Mouse (Mus musculus) CD4-positive, CD25-positive, alpha-beta regulatory T cell, adult 9 weeks (primary cell): ENCODE results near the gene Gm49384. TPM values are rescaled to one million over a fixed set of nuclear protein-coding genes. Genes with fewer than 3 reads are reported as not detected.

Experiments used
- polyA plus RNA-seq: library from polyadenylated mRNA; unstranded; fragments of 100-300 nt; shearing (Covaris generic); gene quantifications from one replicate; pipeline ENCODE4 v1.2.1, GENCODE M21; 2017

The Gm49384 gene
- polyA plus RNA-seq = 25.9 TPM

DNA sequence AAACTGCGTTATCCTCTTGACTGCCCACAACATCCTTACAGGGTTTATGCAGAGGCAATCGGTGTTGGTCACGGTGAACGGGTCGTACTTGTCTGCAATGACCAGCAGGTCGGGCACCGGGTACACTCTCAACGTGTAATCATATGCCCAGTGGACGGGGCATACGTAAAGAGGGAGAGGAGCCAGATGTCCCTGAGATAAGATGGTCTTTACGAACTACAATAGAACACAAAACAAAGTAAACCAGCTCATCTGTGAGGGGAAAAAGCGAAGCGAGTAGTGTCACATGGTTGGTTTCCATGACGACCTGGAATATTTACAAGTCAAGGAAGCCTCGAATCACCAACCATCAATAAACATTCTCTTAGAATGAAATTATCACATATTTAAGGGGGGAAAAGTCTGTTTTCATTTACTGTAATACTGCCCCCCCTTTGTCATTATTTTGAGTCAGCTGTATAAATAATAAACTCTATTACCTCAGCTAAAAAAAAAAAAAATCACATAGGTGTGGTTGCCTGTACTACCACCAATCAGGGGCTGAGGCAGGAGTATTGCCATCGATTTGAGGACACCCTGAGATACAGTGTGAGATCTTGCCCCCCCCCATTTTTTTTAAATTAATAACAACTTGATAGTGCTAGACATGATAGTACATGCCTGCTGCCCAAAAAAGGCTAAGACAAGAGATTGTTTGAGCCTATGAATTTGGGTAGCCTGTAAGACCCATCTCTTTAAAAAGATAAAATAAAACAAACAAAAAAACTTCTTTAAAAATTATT, at the start of gene Gm49384:
Gm49384 (minus strand) TSS at position 216 of the 782 bp plus-strand sequence.

DNA sequence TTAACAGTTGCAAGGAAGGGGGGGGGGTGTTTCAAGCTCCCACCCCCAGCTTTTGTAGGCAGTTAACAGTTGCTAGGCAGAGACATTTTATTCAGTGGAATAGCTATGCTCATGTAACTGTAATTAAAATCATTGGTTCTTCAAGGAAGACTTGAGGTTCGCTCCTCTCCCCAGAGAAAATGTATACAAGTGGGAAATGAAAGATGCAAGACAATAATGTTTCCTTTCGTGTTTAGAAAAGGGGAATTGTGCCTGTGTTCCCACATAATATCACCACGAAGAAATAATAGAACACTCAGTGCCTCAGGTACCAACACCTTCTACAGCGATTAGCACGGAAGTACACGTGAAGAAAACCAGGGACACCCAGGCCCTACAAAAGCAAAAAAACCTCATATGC, 36.8 kb upstream of the Gm49384 start, which contains the start of gene Klhdc1:
Klhdc1 (plus strand) TSS at position 301 of the 400 bp plus-strand sequence.

GRCm38 (mm10) chr12:69227776-69228466, 23.9 kb upstream of the Gm49384 start, which contains the start of gene Pole2:
Gene Pole2, minus strand, starts transcription at chr12:69228195.

GRCm38 (mm10) chr12:69198164-69198535, 5.9 kb downstream of the Gm49384 start, which contains the start of gene Dnaaf2:
Gene Dnaaf2, minus strand, starts transcription at chr12:69198429.

GRCm38 (mm10) chr12:69196444-69197377, 7.4 kb downstream of the Gm49384 start, which contains the start of gene Gm49383:
Gene Gm49383, minus strand, starts transcription at chr12:69197104.

GRCm38 (mm10) chr12:69183583-69184308, 20.3 kb downstream of the Gm49384 start, which contains the start of the genes Rpl36al and Mgat2:
Gene Rpl36al, minus strand, starts transcription at chr12:69184083.
Gene Mgat2, plus strand, starts transcription at chr12:69184157.

GRCm38 (mm10) chr12:69168461-69169106, 35.5 kb downstream of the Gm49384 start, which contains the start of gene Lrr1:
Gene Lrr1, plus strand, starts transcription at chr12:69168814.

GRCm38 (mm10) chr12:69158765-69159577, 45.1 kb downstream of the Gm49384 start, which contains the start of gene Rps29:
Gene Rps29, minus strand, starts transcription at chr12:69159186.

Other genes starting within 250 kb of the Gm49384 start
- gene Rps29, start 45.1 kb downstream of the Gm49384 start, polyA plus RNA-seq = 2,794 TPM
- 1.2 TPM for gene Lrr1, start 35.5 kb downstream of the Gm49384 start, polyA plus RNA-seq
- 505 TPM for gene Rpl36al, start 20.2 kb downstream of the Gm49384 start, polyA plus RNA-seq
- gene Mgat2, start 20.1 kb downstream of the Gm49384 start, polyA plus RNA-seq = 10.8 TPM
- 23.6 TPM for gene Gm49383, start 7.2 kb downstream of the Gm49384 start, polyA plus RNA-seq
- gene Dnaaf2, start 5.8 kb downstream of the Gm49384 start, polyA plus RNA-seq = 7.3 TPM
- gene Pole2, start 23.9 kb upstream of the Gm49384 start, polyA plus RNA-seq = 9.6 TPM
- 26.4 TPM for gene Klhdc1, start 36.9 kb upstream of the Gm49384 start, polyA plus RNA-seq
- gene Klhdc2, start 92.4 kb upstream of the Gm49384 start, polyA plus RNA-seq = 15.9 TPM
- 151 TPM for gene Nemf, start 152.9 kb upstream of the Gm49384 start, polyA plus RNA-seq
- 13.5 TPM for gene Arf6, start 167.9 kb upstream of the Gm49384 start, polyA plus RNA-seq
- gene Gm9887, start 168.2 kb upstream of the Gm49384 start, polyA plus RNA-seq = not detected